Mouse (Mus musculus) heart, postnatal 4 days (tissue): ENCODE results near the gene Nav1. TPM values are rescaled to one million over a fixed set of nuclear protein-coding genes. Genes with fewer than 3 reads are reported as not detected.

ENCODE experiments used
- DNase-seq: peaks from one replicate; pipeline ENCODE4 v3.0.0; 2021
- total RNA-seq, 2 experiments: library from RNA; stranded (reverse); gene quantifications; 2 replicates each; pipeline ENCODE4 v1.2.3; 2021

The Nav1 gene
- total RNA-seq, 2 experiments from 2014 or later = 53.9 to 54.8 TPM

GRCm38 (mm10) chr1:135615715-135616641 is 8.9 kb upstream of the Nav1 start:
- DNase-seq = peak; percentile 85

- DNase-seq = no peak
Measured at GRCm38 (mm10) chr1:135609621-135610020, 2.5 kb upstream of the Nav1 start.

- DNase-seq = no peak
Measured at GRCm38 (mm10) chr1:135606355-135607015, 610 bp downstream of the Nav1 start.

- no peak for DNase-seq
Measured at GRCm38 (mm10) chr1:135605530-135605929, 1.6 kb downstream of the Nav1 start.

GRCm38 (mm10) chr1:135604361-135605052 is 2.6 kb downstream of the Nav1 start:
- no peak for DNase-seq

GRCm38 (mm10) chr1:135603121-135603870 is 3.8 kb downstream of the Nav1 start:
- DNase-seq = no peak

GRCm38 (mm10) chr1:135600023-135601005 is 6.8 kb downstream of the Nav1 start:
- no peak for DNase-seq

GRCm38 (mm10) chr1:135598251-135598879 is 8.7 kb downstream of the Nav1 start:
- DNase-seq = no peak

- no peak for DNase-seq
Measured at GRCm38 (mm10) chr1:135594279-135594903, 12.7 kb downstream of the Nav1 start.

GRCm38 (mm10) chr1:135593560-135594278 is 13.4 kb downstream of the Nav1 start:
- DNase-seq = no peak

- DNase-seq = peak; percentile 65
Measured at GRCm38 (mm10) chr1:135590776-135591175, 16.3 kb downstream of the Nav1 start.

GRCm38 (mm10) chr1:135588973-135589372 is 18.1 kb downstream of the Nav1 start:
- no peak for DNase-seq

- DNase-seq = no peak
Measured at GRCm38 (mm10) chr1:135586903-135587302, 20.2 kb downstream of the Nav1 start.

GRCm38 (mm10) chr1:135585573-135585972 is 21.5 kb downstream of the Nav1 start:
- peak; percentile 58 for DNase-seq

- DNase-seq = peak; percentile 55
Measured at GRCm38 (mm10) chr1:135584587-135585541, 22.2 kb downstream of the Nav1 start.

- DNase-seq = peak; percentile 58
Measured at GRCm38 (mm10) chr1:135583678-135584515, 23.2 kb downstream of the Nav1 start.

GRCm38 (mm10) chr1:135583081-135583677 is 23.9 kb downstream of the Nav1 start:
- peak; percentile 53 for DNase-seq
